Mouse (Mus musculus): ENCODE measurements around the gene Timm9. TPM values are rescaled to one million over a fixed set of nuclear protein-coding genes. Genes with fewer than 3 reads are reported as not detected.
A peak's percentile ranks its signal among the peaks of the same experiment; 100 is the strongest.

The Timm9 gene
- 74.1 and 84.1 TPM in 2 replicates for polyA plus RNA-seq (2014; fragmentation: Nextera tagmentation; extraction: Ambion mirVana)

- DNase-seq (ENCODE audit: low spot score) (peak; percentile 85), ATAC-seq (replicated peaks; ENCODE audit: insufficient number of reproducible peaks, low FRiP score, low TSS enrichment, low read depth) (peak; percentile 91)
- WGBS, result under 1% methylated on average over 52 of the region's 52 CpGs
Observed at GRCm38 (mm10) chr12:71136130-71136973, at the start of gene Timm9, which contains the start of gene 2700049A03Rik. Timm9 (minus strand) TSS chr12:71136684. 2700049A03Rik (plus strand) TSS chr12:71136848.

GRCm38 (mm10) chr12:71184396-71184795, 47.9 kb upstream of the Timm9 start:
- H3K36me3 ChIP-seq (replicated peaks; ENCODE audit: control insufficient read depth, insufficient read depth, low read depth, low read length), result peaks cover 10% of the 10 kb centered on the region
- H3K9me3 ChIP-seq (replicated peaks; ENCODE audit: control insufficient read depth, low read length), result no peaks in the 10 kb centered on the region
- ATAC-seq (replicated peaks; ENCODE audit: insufficient number of reproducible peaks, low FRiP score, low TSS enrichment, low read depth), result no peak
- no peak for DNase-seq (ENCODE audit: low spot score)
- H3K4me3 ChIP-seq (ENCODE audit: low read depth, low read length), result no peak overlapping the region
- H3K9ac ChIP-seq (replicated peaks; ENCODE audit: low read length), result no peak overlapping the region
- H3K4me1 ChIP-seq (ENCODE audit: control insufficient read depth, insufficient read depth, low read length), result no peaks in the 10 kb centered on the region
- no peak overlapping the region for H3K27ac ChIP-seq (replicated peaks; ENCODE audit: low read depth, low read length)
- H3K4me2 ChIP-seq (ENCODE audit: low read depth, low read length), result no peak overlapping the region
- H3K27me3 ChIP-seq (ENCODE audit: control insufficient read depth, insufficient read depth, low read length), result no peaks in the 10 kb centered on the region
- WGBS, result 93% methylated on average over 4 of the region's 4 CpGs

More at GRCm38 (mm10) chr12:71136130-71136973, at the start of gene Timm9, which contains the start of gene 2700049A03Rik:
- H3K9ac ChIP-seq (replicated peaks; ENCODE audit: low read length), result peak within 1 kb of the TSS; percentile 86
- peak within 1 kb of the TSS; percentile 96 for H3K4me3 ChIP-seq (ENCODE audit: low read depth, low read length)
- H3K27ac ChIP-seq (replicated peaks; ENCODE audit: low read depth, low read length), result 0 out of 2 replicates have a peak within 1 kb of the TSS, but pooled peaks have one; percentile 11
- H3K9me3 ChIP-seq (replicated peaks; ENCODE audit: control insufficient read depth, low read length), result no peaks in the 10 kb centered on the region
- H3K4me1 ChIP-seq (ENCODE audit: control insufficient read depth, insufficient read depth, low read length), result no peaks in the 10 kb centered on the region
- H3K4me2 ChIP-seq (ENCODE audit: low read depth, low read length), result peak within 1 kb of the TSS; percentile 75
- H3K36me3 ChIP-seq (replicated peaks; ENCODE audit: control insufficient read depth, insufficient read depth, low read depth, low read length), result no peaks in the 10 kb centered on the region
- H3K27me3 ChIP-seq (ENCODE audit: control insufficient read depth, insufficient read depth, low read length), result no peaks in the 10 kb centered on the region

GRCm38 (mm10) chr12:71183736-71184135, 47.3 kb upstream of the Timm9 start:
- Histone ChIP-seq H3K4me3 (ENCODE audit: low read depth, low read length) (no peak overlapping the region), H3K36me3 (replicated peaks; ENCODE audit: control insufficient read depth, insufficient read depth, low read depth, low read length) (peaks cover 5% of the 10 kb centered on the region), H3K9ac (replicated peaks; ENCODE audit: low read length) (no peak overlapping the region), H3K9me3 (replicated peaks; ENCODE audit: control insufficient read depth, low read length) (no peaks in the 10 kb centered on the region), H3K27ac (replicated peaks; ENCODE audit: low read depth, low read length) (no peak overlapping the region), H3K4me2 (ENCODE audit: low read depth, low read length) (no peak overlapping the region), H3K27me3 (ENCODE audit: control insufficient read depth, insufficient read depth, low read length) (no peaks in the 10 kb centered on the region), H3K4me1 (ENCODE audit: control insufficient read depth, insufficient read depth, low read length) (no peaks in the 10 kb centered on the region)
- ATAC-seq (replicated peaks; ENCODE audit: insufficient number of reproducible peaks, low FRiP score, low TSS enrichment, low read depth) (no peak), DNase-seq (ENCODE audit: low spot score) (no peak)
- WGBS, result 91% methylated on average over 3 of the region's 3 CpGs

- Histone ChIP-seq H3K27me3 (ENCODE audit: control insufficient read depth, insufficient read depth, low read length) (no peaks in the 10 kb centered on the region), H3K9ac (replicated peaks; ENCODE audit: low read length) (no peak overlapping the region), H3K4me2 (ENCODE audit: low read depth, low read length) (no peak overlapping the region), H3K27ac (replicated peaks; ENCODE audit: low read depth, low read length) (no peak overlapping the region), H3K4me1 (ENCODE audit: control insufficient read depth, insufficient read depth, low read length) (no peaks in the 10 kb centered on the region), H3K4me3 (ENCODE audit: low read depth, low read length) (no peak overlapping the region), H3K9me3 (replicated peaks; ENCODE audit: control insufficient read depth, low read length) (no peaks in the 10 kb centered on the region), H3K36me3 (replicated peaks; ENCODE audit: control insufficient read depth, insufficient read depth, low read depth, low read length) (no peaks in the 10 kb centered on the region)
- ATAC-seq (replicated peaks; ENCODE audit: insufficient number of reproducible peaks, low FRiP score, low TSS enrichment, low read depth) (no peak), DNase-seq (ENCODE audit: low spot score) (no peak)
- WGBS, result 94% methylated on average over 1 of the region's 1 CpGs
Observed at GRCm38 (mm10) chr12:71169911-71170310, 33.4 kb upstream of the Timm9 start.

GRCm38 (mm10) chr12:71164410-71164809, 27.9 kb upstream of the Timm9 start:
- Histone ChIP-seq H3K36me3 (replicated peaks; ENCODE audit: control insufficient read depth, insufficient read depth, low read depth, low read length) (no peaks in the 10 kb centered on the region), H3K9me3 (replicated peaks; ENCODE audit: control insufficient read depth, low read length) (no peaks in the 10 kb centered on the region), H3K4me3 (ENCODE audit: low read depth, low read length) (no peak overlapping the region), H3K27ac (replicated peaks; ENCODE audit: low read depth, low read length) (no peak overlapping the region), H3K4me1 (ENCODE audit: control insufficient read depth, insufficient read depth, low read length) (no peaks in the 10 kb centered on the region), H3K9ac (replicated peaks; ENCODE audit: low read length) (no peak overlapping the region), H3K27me3 (ENCODE audit: control insufficient read depth, insufficient read depth, low read length) (no peaks in the 10 kb centered on the region), H3K4me2 (ENCODE audit: low read depth, low read length) (no peak overlapping the region)
- no peak for ATAC-seq (replicated peaks; ENCODE audit: insufficient number of reproducible peaks, low FRiP score, low TSS enrichment, low read depth)
- WGBS, result 91% methylated on average over 9 of the region's 9 CpGs
- no peak for DNase-seq (ENCODE audit: low spot score)

- H3K9me3 ChIP-seq (replicated peaks; ENCODE audit: control insufficient read depth, low read length), result no peaks in the 10 kb centered on the region
- no peaks in the 10 kb centered on the region for H3K4me1 ChIP-seq (ENCODE audit: control insufficient read depth, insufficient read depth, low read length)
- 90% methylated on average over 6 of the region's 6 CpGs for WGBS
- H3K4me3 ChIP-seq (ENCODE audit: low read depth, low read length), result no peak overlapping the region
- no peak overlapping the region for H3K9ac ChIP-seq (replicated peaks; ENCODE audit: low read length)
- no peak overlapping the region for H3K27ac ChIP-seq (replicated peaks; ENCODE audit: low read depth, low read length)
- no peak overlapping the region for H3K4me2 ChIP-seq (ENCODE audit: low read depth, low read length)
- DNase-seq (ENCODE audit: low spot score) (no peak), ATAC-seq (replicated peaks; ENCODE audit: insufficient number of reproducible peaks, low FRiP score, low TSS enrichment, low read depth) (no peak)
- peaks cover 2% of the 10 kb centered on the region; the same call in 1 of the 2 replicates for H3K36me3 ChIP-seq (replicated peaks; ENCODE audit: control insufficient read depth, insufficient read depth, low read depth, low read length)
- H3K27me3 ChIP-seq (ENCODE audit: control insufficient read depth, insufficient read depth, low read length), result no peaks in the 10 kb centered on the region
Observed at GRCm38 (mm10) chr12:71157974-71158373, 21.5 kb upstream of the Timm9 start.

GRCm38 (mm10) chr12:71154979-71155378, 18.5 kb upstream of the Timm9 start:
- no peaks in the 10 kb centered on the region for H3K27me3 ChIP-seq (ENCODE audit: control insufficient read depth, insufficient read depth, low read length)
- peaks cover 2% of the 10 kb centered on the region; the same call in 1 of the 2 replicates for H3K36me3 ChIP-seq (replicated peaks; ENCODE audit: control insufficient read depth, insufficient read depth, low read depth, low read length)
- ATAC-seq (replicated peaks; ENCODE audit: insufficient number of reproducible peaks, low FRiP score, low TSS enrichment, low read depth), result no peak
- no peak overlapping the region for H3K4me2 ChIP-seq (ENCODE audit: low read depth, low read length)
- no peak for DNase-seq (ENCODE audit: low spot score)
- no peaks in the 10 kb centered on the region for H3K9me3 ChIP-seq (replicated peaks; ENCODE audit: control insufficient read depth, low read length)
- H3K27ac ChIP-seq (replicated peaks; ENCODE audit: low read depth, low read length), result no peak overlapping the region
- H3K9ac ChIP-seq (replicated peaks; ENCODE audit: low read length), result no peak overlapping the region
- WGBS, result 90% methylated on average over 6 of the region's 6 CpGs
- no peaks in the 10 kb centered on the region for H3K4me1 ChIP-seq (ENCODE audit: control insufficient read depth, insufficient read depth, low read length)
- H3K4me3 ChIP-seq (ENCODE audit: low read depth, low read length), result no peak overlapping the region

GRCm38 (mm10) chr12:71150167-71150566, 13.7 kb upstream of the Timm9 start:
- DNase-seq (ENCODE audit: low spot score) (no peak), ATAC-seq (replicated peaks; ENCODE audit: insufficient number of reproducible peaks, low FRiP score, low TSS enrichment, low read depth) (no peak)
- Histone ChIP-seq H3K9me3 (replicated peaks; ENCODE audit: control insufficient read depth, low read length) (no peaks in the 10 kb centered on the region), H3K9ac (replicated peaks; ENCODE audit: low read length) (no peak overlapping the region), H3K4me3 (ENCODE audit: low read depth, low read length) (no peak overlapping the region), H3K36me3 (replicated peaks; ENCODE audit: control insufficient read depth, insufficient read depth, low read depth, low read length) (peaks cover 5% of the 10 kb centered on the region), H3K4me1 (ENCODE audit: control insufficient read depth, insufficient read depth, low read length) (no peaks in the 10 kb centered on the region), H3K27me3 (ENCODE audit: control insufficient read depth, insufficient read depth, low read length) (no peaks in the 10 kb centered on the region), H3K4me2 (ENCODE audit: low read depth, low read length) (no peak overlapping the region), H3K27ac (replicated peaks; ENCODE audit: low read depth, low read length) (no peak overlapping the region)
- WGBS, result 93% methylated on average over 8 of the region's 8 CpGs

All from embryonic facial prominence, embryonic 11.5 days (tissue).